Mouse (Mus musculus): ENCODE data around the gene Csrp1. TPM values are rescaled to one million over a fixed set of nuclear protein-coding genes. Genes with fewer than 3 reads are reported as not detected.

Gene Csrp1
- polyA plus RNA-seq, 1 experiment from 2014 or later, result 52.9 TPM

GRCm38 (mm10) chr1:135794216-135795134 is 74.6 kb downstream of the Csrp1 start:
- Histone ChIP-seq H3K27me3 (ENCODE audit: control insufficient read depth, insufficient read depth, low read length) (no peaks in the 10 kb centered on the region), H3K9ac (replicated peaks; ENCODE audit: low read length) (no peak overlapping the region), H3K4me3 (ENCODE audit: low read depth, low read length) (no peak overlapping the region), H3K36me3 (replicated peaks; ENCODE audit: control insufficient read depth, insufficient read depth, low read depth, low read length) (no peaks in the 10 kb centered on the region), H3K4me2 (ENCODE audit: low read depth, low read length) (0 out of 2 replicates have a peak overlapping the region, but pooled peaks have one; percentile 8), H3K27ac (replicated peaks; ENCODE audit: low read depth, low read length) (no peak overlapping the region), H3K9me3 (replicated peaks; ENCODE audit: control insufficient read depth, low read length) (no peaks in the 10 kb centered on the region), H3K4me1 (ENCODE audit: control insufficient read depth, insufficient read depth, low read length) (peaks cover 8% of the 10 kb centered on the region)
- peak; percentile 58 for DNase-seq (ENCODE audit: low spot score)
- ATAC-seq (replicated peaks; ENCODE audit: insufficient number of reproducible peaks, low FRiP score, low TSS enrichment, low read depth), result peak; percentile 72
- WGBS, result 35% methylated on average over 20 of the region's 20 CpGs

- no peaks in the 10 kb centered on the region for H3K27me3 ChIP-seq (ENCODE audit: control insufficient read depth, insufficient read depth, low read length)
- no peaks in the 10 kb centered on the region for H3K36me3 ChIP-seq (replicated peaks; ENCODE audit: control insufficient read depth, insufficient read depth, low read depth, low read length)
- DNase-seq (ENCODE audit: low spot score), result no peak
- no peak for ATAC-seq (replicated peaks; ENCODE audit: insufficient number of reproducible peaks, low FRiP score, low TSS enrichment, low read depth)
- no peaks in the 10 kb centered on the region for H3K9me3 ChIP-seq (replicated peaks; ENCODE audit: control insufficient read depth, low read length)
- H3K4me1 ChIP-seq (ENCODE audit: control insufficient read depth, insufficient read depth, low read length), result peaks cover 6% of the 10 kb centered on the region
- H3K4me3 ChIP-seq (ENCODE audit: low read depth, low read length), result no peak overlapping the region
- H3K27ac ChIP-seq (replicated peaks; ENCODE audit: low read depth, low read length), result no peak overlapping the region
- WGBS, result 81% methylated on average over 1 of the region's 1 CpGs
- H3K9ac ChIP-seq (replicated peaks; ENCODE audit: low read length), result no peak overlapping the region
- no peak overlapping the region for H3K4me2 ChIP-seq (ENCODE audit: low read depth, low read length)
These were observed 78.6 kb downstream of the Csrp1 start for GRCm38 (mm10) chr1:135798492-135798891.

- H3K4me1 ChIP-seq (ENCODE audit: control insufficient read depth, insufficient read depth, low read length), result peaks cover 4% of the 10 kb centered on the region; the same call in 1 of the 2 replicates
- no peak overlapping the region for H3K27ac ChIP-seq (replicated peaks; ENCODE audit: low read depth, low read length)
- DNase-seq (ENCODE audit: low spot score), result no peak
- no peak overlapping the region for H3K4me2 ChIP-seq (ENCODE audit: low read depth, low read length)
- H3K4me3 ChIP-seq (ENCODE audit: low read depth, low read length), result no peak overlapping the region
- no peak overlapping the region for H3K9ac ChIP-seq (replicated peaks; ENCODE audit: low read length)
- no peaks in the 10 kb centered on the region for H3K36me3 ChIP-seq (replicated peaks; ENCODE audit: control insufficient read depth, insufficient read depth, low read depth, low read length)
- ATAC-seq (replicated peaks; ENCODE audit: insufficient number of reproducible peaks, low FRiP score, low TSS enrichment, low read depth), result no peak
- 69% methylated on average over 8 of the region's 8 CpGs for WGBS
- no peaks in the 10 kb centered on the region for H3K27me3 ChIP-seq (ENCODE audit: control insufficient read depth, insufficient read depth, low read length)
- H3K9me3 ChIP-seq (replicated peaks; ENCODE audit: control insufficient read depth, low read length), result no peaks in the 10 kb centered on the region
These were observed 79.3 kb downstream of the Csrp1 start for GRCm38 (mm10) chr1:135799109-135799627.

- DNase-seq (ENCODE audit: low spot score), result no peak
- 59% methylated on average over 8 of the region's 8 CpGs for WGBS
- Histone ChIP-seq H3K4me3 (ENCODE audit: low read depth, low read length) (no peak overlapping the region), H3K36me3 (replicated peaks; ENCODE audit: control insufficient read depth, insufficient read depth, low read depth, low read length) (no peaks in the 10 kb centered on the region), H3K9ac (replicated peaks; ENCODE audit: low read length) (no peak overlapping the region), H3K27me3 (ENCODE audit: control insufficient read depth, insufficient read depth, low read length) (no peaks in the 10 kb centered on the region), H3K27ac (replicated peaks; ENCODE audit: low read depth, low read length) (no peak overlapping the region), H3K9me3 (replicated peaks; ENCODE audit: control insufficient read depth, low read length) (no peaks in the 10 kb centered on the region), H3K4me2 (ENCODE audit: low read depth, low read length) (no peak overlapping the region), H3K4me1 (ENCODE audit: control insufficient read depth, insufficient read depth, low read length) (no peaks in the 10 kb centered on the region)
- no peak; the same call in 1 of the 2 replicates for ATAC-seq (replicated peaks; ENCODE audit: insufficient number of reproducible peaks, low FRiP score, low TSS enrichment, low read depth)
These were observed 80.5 kb downstream of the Csrp1 start for GRCm38 (mm10) chr1:135800192-135800950.

Other genes with a start within 250 kb of the Csrp1 start
- gene Nav1, start 112.8 kb upstream of the Csrp1 start, polyA plus RNA-seq (2014; fragmentation: Nextera tagmentation; extraction: Ambion mirVana), result 11.9 and 13.4 TPM in 2 replicates
- 33.5 and 35.3 TPM in 2 replicates for gene Phlda3, start 46.1 kb downstream of the Csrp1 start, polyA plus RNA-seq (2014; fragmentation: Nextera tagmentation; extraction: Ambion mirVana)
- gene Tnni1, start 59.4 kb downstream of the Csrp1 start, polyA plus RNA-seq (2014; fragmentation: Nextera tagmentation; extraction: Ambion mirVana), result 12.5 and 19.1 TPM in 2 replicates
- gene Lad1, start 98.5 kb downstream of the Csrp1 start, polyA plus RNA-seq (2014; fragmentation: Nextera tagmentation; extraction: Ambion mirVana), result 3.7 and 4.2 TPM in 2 replicates
- 4.0 and 14.1 TPM in 2 replicates for gene Tnnt2, start 116.3 kb downstream of the Csrp1 start, polyA plus RNA-seq (2014; fragmentation: Nextera tagmentation; extraction: Ambion mirVana)
- 0.43 and 0.59 TPM in 2 replicates for gene Pkp1, start 199.1 kb downstream of the Csrp1 start, polyA plus RNA-seq (2014; fragmentation: Nextera tagmentation; extraction: Ambion mirVana)